8 mouse cellular contexts compared by ENCODE assay signal in the genomic region with DNA sequence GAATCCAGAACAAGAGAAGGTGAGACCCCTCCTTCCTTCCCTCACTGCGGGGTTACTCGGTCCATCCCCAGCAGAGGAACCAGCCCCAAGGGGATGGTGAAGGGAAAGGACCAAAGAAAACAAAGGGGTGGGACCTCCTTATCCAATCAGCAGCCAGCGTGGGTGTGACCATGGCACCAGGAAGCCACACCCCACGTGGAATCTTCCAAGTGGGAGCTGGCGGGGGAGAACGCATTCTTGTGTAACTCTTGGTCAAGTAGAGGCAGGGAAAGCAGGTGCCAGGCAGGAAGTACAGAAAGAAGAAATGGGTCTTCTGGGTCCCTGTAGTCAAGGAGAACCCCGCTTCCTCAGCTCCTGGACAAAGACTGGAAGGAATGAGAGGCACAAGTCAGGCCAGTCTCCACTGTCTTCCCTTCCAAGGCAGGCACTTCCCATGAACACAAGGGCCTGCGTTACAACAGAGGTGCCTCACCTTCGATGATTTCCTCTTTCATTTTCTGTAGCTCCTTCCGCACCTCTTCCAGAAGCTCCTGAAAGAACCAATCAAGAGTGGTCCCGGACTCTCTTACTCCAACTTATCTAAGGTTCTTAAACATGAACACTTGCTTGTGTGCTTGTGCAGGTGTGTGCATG. TPM values are rescaled to one million over a fixed set of nuclear protein-coding genes. Genes with fewer than 3 reads are reported as not detected.
DNase-seq lines count a peak whose midpoint lies in the region; ATAC-seq lines count a peak whose summit lies in the region.

No protein-coding gene starts in this region.

- no peak overlapping the region for H3K4me3 ChIP-seq in embryonic facial prominence, embryonic 14.5 days (ENCODE audit: low read depth, low read length)
- H3K4me3 ChIP-seq in heart, embryonic 12.5 days = no peak overlapping the region
- no peak overlapping the region for H3K4me3 ChIP-seq in kidney, embryonic 14.5 days (ENCODE audit: low read length)
- peak overlapping the region; percentile 40 for H3K4me3 ChIP-seq in liver, embryonic 15.5 days (replicated peaks)

- peak; percentile 70 for DNase-seq in layer of hippocampus, adult 11-12 months (ENCODE audit: low spot score)
- DNase-seq in layer of hippocampus, adult 9-10 months (ENCODE audit: low spot score) = no peak
- peak; percentile 91 for DNase-seq in embryonic facial prominence, embryonic 14.5 days (ENCODE audit: low spot score)
- peak; percentile 47 for DNase-seq in neural tube, embryonic 10.5 days (ENCODE audit: extremely low spot score, low spot score)
- peak; percentile 75 for DNase-seq in testis, postnatal 10 days (ENCODE audit: low spot score)

- peak; percentile 78 for ATAC-seq in embryonic facial prominence, embryonic 14.5 days (ENCODE audit: low read depth)
- ATAC-seq in heart, embryonic 12.5 days (ENCODE audit: insufficient number of reproducible peaks, low FRiP score) = peak; percentile 91
- peak; percentile 71 for ATAC-seq in kidney, embryonic 14.5 days (ENCODE audit: low FRiP score, low TSS enrichment)
- peak; percentile 92 for ATAC-seq in liver, embryonic 15.5 days (ENCODE audit: insufficient read depth)

- no peak overlapping the region for H3K9ac ChIP-seq in embryonic facial prominence, embryonic 14.5 days (ENCODE audit: low read depth, low read length)
- H3K9ac ChIP-seq in heart, embryonic 12.5 days = no peak overlapping the region
- no peak overlapping the region for H3K9ac ChIP-seq in kidney, embryonic 14.5 days (ENCODE audit: low read depth, low read length)
- 0 out of 2 replicates have a peak overlapping the region, but pooled peaks have one; percentile 4 for H3K9ac ChIP-seq in liver, embryonic 15.5 days

- no peak overlapping the region for H3K27ac ChIP-seq in embryonic facial prominence, embryonic 14.5 days (replicated peaks; ENCODE audit: low read depth, low read length)
- H3K27ac ChIP-seq in heart, embryonic 12.5 days (ENCODE audit: poor library complexity, severe bottlenecking) = no peak overlapping the region; the same call in 1 of the 2 replicates
- no peak overlapping the region for H3K27ac ChIP-seq in kidney, embryonic 14.5 days (ENCODE audit: low read depth, low read length)
- peak overlapping the region; percentile 79 for H3K27ac ChIP-seq in liver, embryonic 15.5 days (replicated peaks)

- no peaks in the 10 kb centered on the region for H3K27me3 ChIP-seq in embryonic facial prominence, embryonic 14.5 days (replicated peaks; ENCODE audit: control insufficient read depth, insufficient read depth, low read length)
- H3K27me3 ChIP-seq in heart, embryonic 12.5 days (replicated peaks) = no peaks in the 10 kb centered on the region
- no peaks in the 10 kb centered on the region for H3K27me3 ChIP-seq in kidney, embryonic 14.5 days (ENCODE audit: control insufficient read depth, insufficient read depth, low read length)
- no peaks in the 10 kb centered on the region for H3K27me3 ChIP-seq in liver, embryonic 15.5 days

- no peaks in the 10 kb centered on the region for H3K9me3 ChIP-seq in embryonic facial prominence, embryonic 14.5 days (ENCODE audit: control insufficient read depth, low read length)
- no peaks in the 10 kb centered on the region for H3K9me3 ChIP-seq in heart, embryonic 12.5 days (replicated peaks)
- no peaks in the 10 kb centered on the region for H3K9me3 ChIP-seq in kidney, embryonic 14.5 days (ENCODE audit: control insufficient read depth, low read length)
- H3K9me3 ChIP-seq in liver, embryonic 15.5 days (replicated peaks) = no peaks in the 10 kb centered on the region

- H3K36me3 ChIP-seq in embryonic facial prominence, embryonic 14.5 days (ENCODE audit: control insufficient read depth, insufficient read depth, low read length) = peaks cover 70% of the 10 kb centered on the region
- peaks cover 82% of the 10 kb centered on the region for H3K36me3 ChIP-seq in heart, embryonic 12.5 days
- peaks cover 73% of the 10 kb centered on the region for H3K36me3 ChIP-seq in kidney, embryonic 14.5 days (ENCODE audit: control insufficient read depth, insufficient read depth, low read length)
- peaks cover 82% of the 10 kb centered on the region for H3K36me3 ChIP-seq in liver, embryonic 15.5 days (replicated peaks)

- WGBS in embryonic facial prominence, embryonic 14.5 days = 35% methylated on average over 11 of the region's 11 CpGs
- WGBS in heart, embryonic 12.5 days = 37% methylated on average over 11 of the region's 11 CpGs
- WGBS in kidney, embryonic 14.5 days = 48% methylated on average over 11 of the region's 11 CpGs
- WGBS in liver, embryonic 15.5 days (ENCODE audit: insufficient replicate concordance) = 25% methylated on average over 11 of the region's 11 CpGs

- H3K4me1 ChIP-seq in embryonic facial prominence, embryonic 14.5 days (ENCODE audit: control insufficient read depth, insufficient read depth, low read length) = no peaks in the 10 kb centered on the region
- H3K4me1 ChIP-seq in heart, embryonic 12.5 days (replicated peaks) = no peaks in the 10 kb centered on the region; the same call in 1 of the 2 replicates
- no peaks in the 10 kb centered on the region for H3K4me1 ChIP-seq in kidney, embryonic 14.5 days (ENCODE audit: control insufficient read depth, insufficient read depth, low read length)
- H3K4me1 ChIP-seq in liver, embryonic 15.5 days (replicated peaks) = peaks cover 44% of the 10 kb centered on the region

- no peak overlapping the region for H3K4me2 ChIP-seq in embryonic facial prominence, embryonic 14.5 days (ENCODE audit: low read depth, low read length)
- no peak overlapping the region for H3K4me2 ChIP-seq in heart, embryonic 12.5 days
- no peak overlapping the region for H3K4me2 ChIP-seq in kidney, embryonic 14.5 days (replicated peaks; ENCODE audit: low read depth, low read length)
- peak overlapping the region; percentile 62 for H3K4me2 ChIP-seq in liver, embryonic 15.5 days

RNA-seq across cellular contexts. Expression of a gene that starts 14.1 kb away (rescaled TPM):
- 70.0 and 70.7 TPM in 2 replicates for polyA plus RNA-seq in embryonic facial prominence, embryonic 14.5 days (2014; fragmentation: Nextera tagmentation; extraction: Ambion mirVana)
- 93.7 and 99.0 TPM in 2 replicates for polyA plus RNA-seq in heart, embryonic 12.5 days (2016; fragmentation: Nextera tagmentation; extraction: Ambion mirVana)
- 54.2 and 56.5 TPM in 2 replicates for polyA plus RNA-seq in kidney, embryonic 14.5 days (2014; fragmentation: Nextera tagmentation; extraction: Ambion mirVana)
- 41.2 and 42.4 TPM in 2 replicates for polyA plus RNA-seq in liver, embryonic 15.5 days (2015; fragmentation: Nextera tagmentation; extraction: Ambion mirVana)

RNA-seq across cellular contexts. Expression of a gene that starts 22.4 kb away (rescaled TPM):
- polyA plus RNA-seq in embryonic facial prominence, embryonic 14.5 days (2014; fragmentation: Nextera tagmentation; extraction: Ambion mirVana) = 0.49 TPM in 1 of 2 replicates, not detected in the other
- not detected in 2 replicates for polyA plus RNA-seq in heart, embryonic 12.5 days (2016; fragmentation: Nextera tagmentation; extraction: Ambion mirVana)
- polyA plus RNA-seq in kidney, embryonic 14.5 days (2014; fragmentation: Nextera tagmentation; extraction: Ambion mirVana) = not detected in 2 replicates
- 0.05 TPM in 1 of 2 replicates, not detected in the other for polyA plus RNA-seq in liver, embryonic 15.5 days (2015; fragmentation: Nextera tagmentation; extraction: Ambion mirVana)

RNA-seq across cellular contexts. Expression of a gene that starts 24.9 kb away (rescaled TPM):
- polyA plus RNA-seq in embryonic facial prominence, embryonic 14.5 days (2014; fragmentation: Nextera tagmentation; extraction: Ambion mirVana) = 53.7 and 57.0 TPM in 2 replicates
- 23.6 and 26.7 TPM in 2 replicates for polyA plus RNA-seq in heart, embryonic 12.5 days (2016; fragmentation: Nextera tagmentation; extraction: Ambion mirVana)
- polyA plus RNA-seq in kidney, embryonic 14.5 days (2014; fragmentation: Nextera tagmentation; extraction: Ambion mirVana) = 5.4 and 5.7 TPM in 2 replicates
- polyA plus RNA-seq in liver, embryonic 15.5 days (2015; fragmentation: Nextera tagmentation; extraction: Ambion mirVana) = 3.9 and 5.2 TPM in 2 replicates

RNA-seq across cellular contexts. Expression of a gene that starts 29.4 kb away (rescaled TPM):
- polyA plus RNA-seq in embryonic facial prominence, embryonic 14.5 days (2014; fragmentation: Nextera tagmentation; extraction: Ambion mirVana) = 29.7 and 30.2 TPM in 2 replicates
- polyA plus RNA-seq in heart, embryonic 12.5 days (2016; fragmentation: Nextera tagmentation; extraction: Ambion mirVana) = 37.0 and 38.4 TPM in 2 replicates
- polyA plus RNA-seq in kidney, embryonic 14.5 days (2014; fragmentation: Nextera tagmentation; extraction: Ambion mirVana) = 33.3 and 44.6 TPM in 2 replicates
- polyA plus RNA-seq in liver, embryonic 15.5 days (2015; fragmentation: Nextera tagmentation; extraction: Ambion mirVana) = 15.3 and 16.0 TPM in 2 replicates

RNA-seq across cellular contexts. Expression of a gene that starts 45.2 kb away (rescaled TPM):
- 1.7 and 2.3 TPM in 2 replicates for polyA plus RNA-seq in embryonic facial prominence, embryonic 14.5 days (2014; fragmentation: Nextera tagmentation; extraction: Ambion mirVana)
- 0.97 and 1.1 TPM in 2 replicates for polyA plus RNA-seq in heart, embryonic 12.5 days (2016; fragmentation: Nextera tagmentation; extraction: Ambion mirVana)
- polyA plus RNA-seq in kidney, embryonic 14.5 days (2014; fragmentation: Nextera tagmentation; extraction: Ambion mirVana) = 2.4 and 3.4 TPM in 2 replicates
- 0.50 TPM in 2 replicates for polyA plus RNA-seq in liver, embryonic 15.5 days (2015; fragmentation: Nextera tagmentation; extraction: Ambion mirVana)
